Mouse (Mus musculus) olfactory bulb, adult 2 months (tissue): ENCODE measurements around the gene Nucb1.

ENCODE experiments used
- CTCF ChIP-seq: fragments of 200-500 bp; IDR thresholded peaks from 2 replicates; pipeline ENCODE4 v1.5.1; 2012; ENCODE audit warnings: low read depth, mild to moderate bottlenecking, low read length, moderate library complexity; ENCODE audit not compliant: insufficient read depth
- POLR2A ChIP-seq: fragments of 200-500 bp; IDR thresholded peaks from 2 replicates; pipeline ENCODE4 v1.6.1; 2012; ENCODE audit warnings: mild to moderate bottlenecking, low read depth, low read length, moderate library complexity; ENCODE audit not compliant: insufficient read depth

GRCm38 (mm10) chr7:45538163-45539041 lies 28.2 kb upstream of the Nucb1 start:
- TF ChIP-seq POLR2A = no peak
- no peak for TF ChIP-seq CTCF
